Mouse (Mus musculus) left cerebral cortex, adult 9 months (tissue): ENCODE results near the gene Gm49405.
"Not testable (repeated sequence)": the region's sequence is repeated elsewhere in the genome, so short reads cannot be mapped to it uniquely, and the experiment has no call there.

ENCODE experiments used
- DNase-seq, 2 experiments: peaks; one replicate each; pipeline ENCODE4 v3.0.0; 2022; ENCODE audit warnings: low spot score in 2 of 2

The Gm49405 gene

GRCm38 (mm10) chr19:4000119-4000900 lies at the start of gene Gm49405, which contains the start of gene Nudt8:
Gm49405 (plus strand) TSS chr19:4000626.
Nudt8 (plus strand) TSS chr19:4000580.
- peak; percentile 90 to 98 for DNase-seq

- no peak for DNase-seq
Observed at GRCm38 (mm10) chr19:3951461-3951860, 49.0 kb upstream of the Gm49405 start.

GRCm38 (mm10) chr19:3952099-3952498 lies 48.3 kb upstream of the Gm49405 start:
- DNase-seq, result no peak

DNA sequence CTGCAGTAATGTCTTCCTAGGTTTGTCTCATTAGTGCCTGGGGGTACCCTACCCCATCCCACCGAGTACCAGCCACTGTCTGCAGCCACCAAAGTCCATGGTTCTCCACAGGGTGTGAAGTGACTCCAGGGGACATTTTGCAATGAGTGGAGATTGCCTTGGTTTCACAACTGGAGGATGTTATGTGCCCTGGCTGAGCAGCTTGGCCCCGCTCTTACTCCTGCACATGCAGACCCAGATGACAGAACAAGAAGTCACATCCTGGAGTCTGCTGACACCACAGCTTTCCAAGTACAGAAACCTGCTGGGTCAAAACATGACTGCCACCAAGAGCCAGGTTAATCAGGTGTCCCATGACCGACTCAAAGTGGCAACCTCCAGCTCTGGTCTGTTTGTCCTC lies 45.4 kb upstream of the Gm49405 start:
- DNase-seq, result no peak

DNA sequence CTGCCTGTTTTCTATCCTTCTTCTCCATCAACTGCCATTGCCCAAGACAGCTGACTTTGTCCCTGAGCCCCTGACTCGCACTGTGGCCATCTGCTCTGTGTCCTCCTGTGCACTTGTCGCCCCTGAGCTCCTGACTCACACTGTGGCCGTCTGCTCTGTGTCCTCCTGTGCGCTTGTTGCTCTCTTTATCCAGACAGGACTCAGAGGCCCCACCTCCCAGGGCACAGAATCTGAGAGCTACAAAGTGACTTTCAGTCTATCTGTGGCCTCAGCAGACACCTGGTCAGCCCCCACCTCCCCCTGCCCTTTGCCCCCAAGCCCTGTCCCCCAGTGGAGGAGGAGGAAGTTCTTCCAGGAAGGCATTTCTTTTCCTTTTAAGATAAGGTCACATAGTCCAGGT lies 44.6 kb upstream of the Gm49405 start:
- DNase-seq, result no peak

DNA sequence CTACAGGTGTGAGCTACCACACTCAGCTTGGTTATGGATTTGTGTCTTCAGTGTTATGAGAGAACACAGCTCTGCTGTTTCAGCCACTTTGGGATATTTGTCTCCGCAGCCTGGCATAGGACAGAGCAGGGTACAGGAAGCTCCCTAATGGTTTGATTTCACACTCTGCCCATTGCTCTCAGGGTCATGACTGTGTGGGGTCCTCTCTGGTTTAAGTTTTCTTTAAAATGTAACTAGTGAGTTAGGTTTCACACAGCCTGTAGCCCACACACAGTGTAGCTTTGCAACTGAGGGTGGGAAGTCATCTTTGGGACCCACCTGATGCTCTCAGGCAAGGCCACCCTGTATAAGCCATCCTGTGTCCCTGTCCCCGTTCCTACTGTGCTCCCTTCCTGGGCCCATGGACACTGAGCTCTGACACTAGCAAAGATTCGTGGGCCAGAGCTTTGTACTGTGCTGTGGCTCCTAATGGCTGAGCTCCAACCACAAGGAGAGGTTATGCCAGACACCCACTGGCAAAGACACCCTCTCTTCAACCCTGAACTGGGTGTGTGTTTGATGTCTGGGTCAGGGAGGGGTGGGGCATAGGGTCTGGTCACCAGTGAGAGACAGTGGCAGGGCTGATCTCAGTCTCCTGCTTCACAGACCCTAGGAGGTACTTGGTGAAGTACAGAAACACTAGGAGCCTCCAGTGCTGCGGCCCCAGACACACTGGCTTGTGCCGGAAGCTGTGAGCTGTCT lies 43.0 kb upstream of the Gm49405 start:
- DNase-seq, result not testable (repeated sequence)

DNA sequence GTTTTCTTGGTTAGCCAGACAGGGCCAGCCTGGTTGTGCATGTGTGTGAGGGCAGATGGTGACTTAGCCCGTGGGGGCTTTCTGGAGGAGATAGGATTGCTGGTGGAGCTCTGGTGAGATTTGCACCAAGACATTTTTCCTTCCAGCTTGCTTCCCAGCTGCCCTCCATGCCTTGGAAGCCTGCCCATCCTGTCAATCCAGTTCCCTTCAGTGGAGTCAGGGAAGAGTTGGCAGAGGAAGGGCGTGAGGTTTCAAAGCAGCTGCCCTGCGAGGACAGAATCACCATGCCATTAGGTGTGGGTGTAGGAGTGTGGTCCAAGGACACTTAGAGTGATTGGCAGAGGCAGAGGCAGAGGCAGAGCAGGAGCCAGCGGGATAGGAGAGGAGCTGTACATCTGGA lies 42.0 kb upstream of the Gm49405 start, which contains the start of gene Aldh3b3:
Gene Aldh3b3 (plus strand): TSS at position 176 of the 400 bp plus-strand sequence.
- DNase-seq, result no peak

DNA sequence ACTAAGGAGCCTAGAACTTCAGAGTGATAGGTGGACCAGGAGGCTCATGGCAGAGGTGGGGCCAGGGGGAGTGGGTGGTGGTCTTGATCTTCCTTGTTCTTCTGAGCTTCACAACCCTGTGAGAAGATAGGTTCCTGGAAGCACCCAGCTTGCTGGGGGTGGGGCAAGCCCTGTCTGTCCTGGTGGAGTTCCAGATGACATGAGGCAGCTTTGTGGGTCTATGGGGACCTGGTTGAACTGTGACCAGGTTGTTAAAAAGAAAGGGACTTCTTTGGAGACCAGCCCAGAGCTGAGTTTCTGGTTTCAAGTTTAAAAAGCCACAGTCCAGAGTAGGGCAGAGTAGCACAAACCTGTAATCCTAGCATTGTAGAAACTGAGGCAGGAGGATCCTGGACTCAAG lies 41.4 kb upstream of the Gm49405 start:
- no peak for DNase-seq

GRCm38 (mm10) chr19:3960211-3960610 lies 40.2 kb upstream of the Gm49405 start:
- DNase-seq, result no peak

DNA sequence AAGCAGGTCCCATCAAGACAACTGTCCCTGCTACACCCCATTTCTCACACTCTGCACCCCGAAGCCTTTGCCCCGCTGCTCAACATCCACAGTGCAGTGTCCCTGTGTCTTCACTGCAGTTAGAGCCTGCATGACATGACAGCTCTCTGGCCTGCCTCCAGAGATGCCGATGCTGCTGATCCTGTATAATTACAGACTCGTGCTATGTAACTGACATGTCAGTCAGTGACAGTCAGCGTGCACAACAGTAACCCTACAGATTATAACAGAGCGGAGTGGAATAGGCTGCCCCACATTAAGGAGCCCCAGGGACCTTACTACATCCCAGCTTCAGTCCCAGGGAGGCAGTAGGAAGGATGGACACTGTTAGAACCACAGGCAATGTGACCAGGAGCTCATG lies 38.6 kb upstream of the Gm49405 start:
- DNase-seq, result not testable (repeated sequence)

DNA sequence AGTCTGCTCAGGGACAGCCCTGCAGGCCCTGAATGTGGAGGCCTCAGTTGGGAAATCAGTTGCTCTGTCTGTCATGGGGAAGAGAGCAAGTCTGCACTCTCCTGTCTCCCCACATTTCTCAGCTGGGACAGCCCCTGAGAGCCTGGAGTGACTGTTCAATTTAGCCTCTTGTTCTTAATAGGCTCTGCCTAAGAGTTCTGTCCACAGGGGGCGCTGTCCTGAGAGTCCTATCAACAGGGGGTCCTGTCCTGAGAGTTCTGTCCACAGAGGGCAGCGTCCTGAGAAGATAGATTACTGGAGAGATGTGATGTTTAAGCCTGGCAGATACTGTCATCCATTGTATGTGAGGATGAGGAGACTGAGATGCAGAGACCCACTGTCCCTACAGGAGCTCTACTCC lies 38.0 kb upstream of the Gm49405 start:
- no peak for DNase-seq

GRCm38 (mm10) chr19:3964030-3964429 lies 36.4 kb upstream of the Gm49405 start:
- no peak for DNase-seq

GRCm38 (mm10) chr19:3966330-3967075 lies 33.9 kb upstream of the Gm49405 start:
- no peak for DNase-seq

DNA sequence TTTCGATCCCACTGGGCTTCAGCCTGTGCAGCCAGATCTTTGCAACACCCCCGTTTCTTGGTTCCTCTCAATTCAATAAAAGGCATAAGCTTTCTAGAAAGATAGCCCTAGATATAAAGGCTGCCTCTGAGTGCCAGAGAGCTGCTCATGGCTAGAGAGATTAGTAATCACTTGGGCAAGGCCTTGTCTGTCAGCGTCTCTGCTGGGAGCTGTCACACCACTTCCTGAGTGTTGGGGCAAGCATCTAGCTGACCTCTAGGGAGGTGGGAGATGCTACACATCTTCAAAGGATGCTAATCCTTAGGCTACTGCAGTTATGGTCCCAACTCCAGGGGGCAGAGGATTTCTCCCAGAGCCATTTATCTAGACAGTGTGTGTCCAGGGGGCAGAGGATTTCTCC lies 33.2 kb upstream of the Gm49405 start:
- DNase-seq, result no peak

- DNase-seq, result no peak
Observed at GRCm38 (mm10) chr19:3972229-3972628, 28.2 kb upstream of the Gm49405 start, which contains the start of gene Aldh3b2. Aldh3b2 (plus strand) TSS chr19:3972328.

DNA sequence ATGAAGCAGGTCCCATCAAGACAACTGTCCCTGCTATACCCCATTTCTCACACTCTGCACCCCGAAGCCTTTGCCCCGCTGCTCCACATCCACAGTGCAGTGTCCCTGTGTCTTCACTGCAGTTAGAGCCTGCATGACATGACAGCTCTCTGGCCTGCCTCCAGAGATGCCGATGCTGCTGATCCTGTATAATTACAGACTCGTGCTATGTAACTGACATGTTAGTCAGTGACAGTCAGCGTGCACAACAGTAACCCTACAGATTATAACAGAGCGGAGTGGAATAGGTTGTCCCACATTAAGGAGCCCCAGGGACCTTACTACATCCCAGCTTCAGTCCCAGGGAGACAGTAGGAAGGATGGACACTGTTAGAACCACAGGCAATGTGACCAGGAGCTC lies 25.8 kb upstream of the Gm49405 start:
- not testable (repeated sequence) for DNase-seq

DNA sequence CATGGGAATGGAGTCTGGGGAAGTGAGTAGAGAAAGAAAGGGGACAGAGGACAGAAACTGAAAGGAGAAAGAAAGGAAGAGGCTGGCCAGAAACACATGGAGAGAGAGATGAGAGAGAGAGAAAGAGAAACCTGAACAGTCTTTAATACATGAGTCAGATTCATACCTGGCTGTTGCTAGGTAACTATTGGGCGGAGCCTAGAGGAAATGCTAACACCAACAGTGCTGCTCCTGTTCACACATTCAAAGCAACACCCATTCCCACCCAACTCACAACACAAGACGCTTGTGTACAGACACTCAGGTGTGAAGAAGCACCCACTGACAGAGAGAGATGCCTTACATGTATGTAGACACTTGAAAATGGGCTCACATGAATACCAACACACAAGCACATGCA lies 24.6 kb upstream of the Gm49405 start:
- DNase-seq, result no peak

GRCm38 (mm10) chr19:3980309-3980708 lies 20.1 kb upstream of the Gm49405 start:
- peak in 1 of 2 experiments; percentile 90 for DNase-seq

DNA sequence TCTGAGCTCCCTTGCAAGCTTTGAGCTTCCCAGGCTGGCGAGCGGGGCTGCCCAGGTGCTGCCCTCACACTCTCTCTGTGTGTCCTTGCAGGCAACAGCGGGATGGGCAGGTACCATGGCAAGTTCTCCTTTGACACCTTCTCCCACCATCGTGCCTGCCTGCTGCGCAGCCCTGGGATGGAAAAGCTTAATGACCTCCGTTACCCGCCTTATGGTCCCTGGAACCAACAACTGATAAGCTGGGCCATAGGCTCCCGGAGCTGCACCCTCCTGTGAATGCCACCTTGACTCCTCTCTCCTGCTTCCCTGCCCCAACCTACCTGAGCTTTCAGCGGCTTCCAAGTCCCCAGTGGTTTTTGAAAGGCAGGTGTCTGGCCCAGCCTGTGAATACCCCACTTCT lies 19.5 kb upstream of the Gm49405 start:
- no peak for DNase-seq

DNA sequence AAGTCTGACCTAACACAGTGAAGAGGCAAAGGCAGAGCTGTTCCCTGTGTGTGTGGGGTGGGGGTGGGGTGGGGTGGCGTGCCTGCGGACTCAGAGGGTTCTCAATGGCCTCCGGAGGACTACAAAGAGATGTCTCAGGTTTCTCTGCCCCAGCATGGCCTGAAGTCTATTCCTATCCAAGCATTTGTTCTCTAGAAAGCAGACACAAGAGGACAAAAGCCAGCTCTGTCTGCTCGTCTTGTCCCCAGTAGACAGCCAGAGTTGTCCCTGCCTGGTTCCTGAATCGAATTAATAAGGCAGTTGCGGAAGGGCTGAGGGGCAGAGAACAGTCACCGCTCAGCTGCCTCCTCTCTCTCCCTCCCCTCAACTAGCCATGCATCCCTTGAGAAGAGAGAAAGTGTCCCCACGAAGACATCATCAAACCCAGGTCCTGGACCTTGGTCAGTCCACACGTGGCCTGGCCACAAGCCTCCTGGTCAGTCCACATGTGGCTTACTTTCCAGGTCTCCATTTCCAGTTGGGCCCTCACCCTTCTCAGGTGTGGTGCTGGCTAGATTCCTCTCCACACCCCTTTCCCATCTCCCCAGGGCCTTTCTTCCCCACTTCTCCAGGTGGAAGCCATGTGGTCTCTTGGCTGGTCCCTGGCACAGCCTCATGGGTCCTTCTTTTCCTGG lies 16.8 kb upstream of the Gm49405 start:
- no peak for DNase-seq

DNA sequence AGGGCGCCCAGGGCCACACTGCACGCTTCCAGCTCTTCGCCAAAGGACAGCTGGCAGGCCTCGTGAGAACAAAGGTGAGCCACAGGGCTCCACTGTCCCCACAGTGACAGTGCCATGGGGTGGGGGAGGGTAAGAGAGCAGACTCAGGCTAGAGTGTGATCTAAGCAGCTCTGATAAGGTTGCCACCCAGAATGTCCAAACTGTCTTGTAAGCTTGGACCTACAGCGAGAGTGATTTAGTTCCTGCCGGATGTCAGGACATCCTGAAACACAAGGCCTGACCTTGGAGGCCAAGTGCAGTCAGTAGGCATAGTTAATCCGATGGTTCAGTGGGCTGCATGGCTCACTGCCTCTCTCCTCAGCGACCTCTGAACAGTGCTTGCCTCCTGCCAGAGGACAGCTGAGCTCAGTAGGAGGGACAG lies 15.2 kb upstream of the Gm49405 start:
- DNase-seq, result no peak

- peak in 1 of 2 experiments; percentile 43 for DNase-seq
Observed at GRCm38 (mm10) chr19:3986334-3986733, 14.1 kb upstream of the Gm49405 start, which contains the start of gene Acy3. Acy3 (plus strand) TSS chr19:3986570.
